Mouse (Mus musculus): ENCODE results near the gene Cry2. TPM values are rescaled to one million over a fixed set of nuclear protein-coding genes. Genes with fewer than 3 reads are reported as not detected.

Cry2 gene
- polyA plus RNA-seq, 1 experiment from 2014 or later = 38.1 TPM

GRCm38 (mm10) chr2:92443313-92443712 lies 9.5 kb upstream of the Cry2 start:
- Histone ChIP-seq H3K9ac (no peak overlapping the region), H3K27ac (no peak overlapping the region), H3K4me2 (replicated peaks) (no peak overlapping the region), H3K36me3 (no peaks in the 10 kb centered on the region), H3K4me1 (peaks cover 3% of the 10 kb centered on the region; the same call in 1 of the 2 replicates), H3K27me3 (peaks cover 3% of the 10 kb centered on the region; the same call in 1 of the 2 replicates), H3K9me3 (replicated peaks) (no peaks in the 10 kb centered on the region), H3K4me3 (no peak overlapping the region)
- ATAC-seq (ENCODE audit: low FRiP score) = no peak
- 82% methylated on average over 4 of the region's 4 CpGs for WGBS

- no peaks in the 10 kb centered on the region for H3K9me3 ChIP-seq (replicated peaks)
- peak overlapping the region; percentile 62; the same call in 1 of the 2 replicates for H3K27ac ChIP-seq
- H3K9ac ChIP-seq = no peak overlapping the region
- H3K4me3 ChIP-seq = no peak overlapping the region
- H3K27me3 ChIP-seq = peaks cover 3% of the 10 kb centered on the region; the same call in 1 of the 2 replicates
- ATAC-seq (ENCODE audit: low FRiP score) = peak; percentile 59; the same call in 1 of the 2 replicates
- H3K36me3 ChIP-seq = no peaks in the 10 kb centered on the region
- H3K4me1 ChIP-seq = peaks cover 3% of the 10 kb centered on the region; the same call in 1 of the 2 replicates
- no peak overlapping the region for H3K4me2 ChIP-seq (replicated peaks)
- 75% methylated on average over 12 of the region's 12 CpGs for WGBS
These were observed 8.7 kb upstream of the Cry2 start for GRCm38 (mm10) chr2:92442419-92443001.

- 68% methylated on average over 6 of the region's 6 CpGs for WGBS
- ATAC-seq (ENCODE audit: low FRiP score) = no peak
- no peak overlapping the region for H3K27ac ChIP-seq
- no peaks in the 10 kb centered on the region for H3K36me3 ChIP-seq
- H3K4me1 ChIP-seq = peaks cover 3% of the 10 kb centered on the region; the same call in 1 of the 2 replicates
- peaks cover 4% of the 10 kb centered on the region; the same call in 1 of the 2 replicates for H3K27me3 ChIP-seq
- H3K9me3 ChIP-seq (replicated peaks) = no peaks in the 10 kb centered on the region
- H3K4me2 ChIP-seq (replicated peaks) = no peak overlapping the region
- no peak overlapping the region for H3K9ac ChIP-seq
- H3K4me3 ChIP-seq = no peak overlapping the region
These were observed 6.6 kb upstream of the Cry2 start for GRCm38 (mm10) chr2:92440432-92440831.

GRCm38 (mm10) chr2:92438567-92438966 lies 4.7 kb upstream of the Cry2 start:
- no peaks in the 10 kb centered on the region for H3K9me3 ChIP-seq (replicated peaks)
- no peak overlapping the region for H3K27ac ChIP-seq
- no peak overlapping the region for H3K4me3 ChIP-seq
- H3K27me3 ChIP-seq = peaks cover 8% of the 10 kb centered on the region; the same call in 1 of the 2 replicates
- H3K36me3 ChIP-seq = no peaks in the 10 kb centered on the region
- no peak overlapping the region for H3K9ac ChIP-seq
- no peak overlapping the region for H3K4me2 ChIP-seq (replicated peaks)
- no peak for ATAC-seq (ENCODE audit: low FRiP score)
- WGBS = 69% methylated on average over 3 of the region's 3 CpGs
- peaks cover 12% of the 10 kb centered on the region for H3K4me1 ChIP-seq

GRCm38 (mm10) chr2:92437875-92438274 lies 4.0 kb upstream of the Cry2 start:
- H3K27ac ChIP-seq = no peak overlapping the region
- WGBS = 0% methylated on average over 5 of the region's 5 CpGs

GRCm38 (mm10) chr2:92437366-92437765 lies 3.5 kb upstream of the Cry2 start:
- 78% methylated on average over 4 of the region's 4 CpGs for WGBS
- Histone ChIP-seq H3K9me3 (replicated peaks) (no peaks in the 10 kb centered on the region), H3K27ac (no peak overlapping the region), H3K9ac (no peak overlapping the region), H3K36me3 (no peaks in the 10 kb centered on the region), H3K4me3 (no peak overlapping the region), H3K27me3 (peaks cover 8% of the 10 kb centered on the region; the same call in 1 of the 2 replicates), H3K4me2 (replicated peaks) (no peak overlapping the region), H3K4me1 (peaks cover 20% of the 10 kb centered on the region)
- ATAC-seq (ENCODE audit: low FRiP score) = no peak

More at GRCm38 (mm10) chr2:92437875-92438274, 4.0 kb upstream of the Cry2 start:
- Histone ChIP-seq H3K9ac (no peak overlapping the region), H3K4me1 (peaks cover 17% of the 10 kb centered on the region), H3K27me3 (peaks cover 8% of the 10 kb centered on the region; the same call in 1 of the 2 replicates), H3K9me3 (replicated peaks) (no peaks in the 10 kb centered on the region), H3K4me3 (no peak overlapping the region), H3K36me3 (no peaks in the 10 kb centered on the region), H3K4me2 (replicated peaks) (peak overlapping the region; percentile 37)
- no peak for ATAC-seq (ENCODE audit: low FRiP score)

- peaks cover 8% of the 10 kb centered on the region; the same call in 1 of the 2 replicates for H3K27me3 ChIP-seq
- H3K4me2 ChIP-seq (replicated peaks) = 0 out of 2 replicates have a peak overlapping the region, but pooled peaks have one; percentile 89
- no peak overlapping the region for H3K27ac ChIP-seq
- H3K9me3 ChIP-seq (replicated peaks) = no peaks in the 10 kb centered on the region
- H3K36me3 ChIP-seq = no peaks in the 10 kb centered on the region
- H3K4me3 ChIP-seq = no peak overlapping the region
- peaks cover 39% of the 10 kb centered on the region for H3K4me1 ChIP-seq
- 61% methylated on average over 6 of the region's 6 CpGs for WGBS
- no peak overlapping the region for H3K9ac ChIP-seq
- ATAC-seq (ENCODE audit: low FRiP score) = no peak
These were observed 1.2 kb upstream of the Cry2 start for GRCm38 (mm10) chr2:92435023-92435422.

GRCm38 (mm10) chr2:92434375-92434745 lies 517 bp upstream of the Cry2 start:
- H3K4me1 ChIP-seq = peaks cover 46% of the 10 kb centered on the region
- 10% methylated on average over 12 of the region's 12 CpGs for WGBS
- H3K36me3 ChIP-seq = no peaks in the 10 kb centered on the region
- peak overlapping the region; percentile 93 for H3K4me3 ChIP-seq
- peaks cover 5% of the 10 kb centered on the region; the same call in 1 of the 2 replicates for H3K27me3 ChIP-seq
- peak overlapping the region; percentile 49; the same call in 1 of the 2 replicates for H3K27ac ChIP-seq
- no peak for ATAC-seq (ENCODE audit: low FRiP score)
- H3K4me2 ChIP-seq (replicated peaks) = peak overlapping the region; percentile 89
- peak overlapping the region; percentile 39 for H3K9ac ChIP-seq
- no peaks in the 10 kb centered on the region for H3K9me3 ChIP-seq (replicated peaks)

GRCm38 (mm10) chr2:92432299-92433295 lies 1.2 kb downstream of the Cry2 start:
- no peak for ATAC-seq (ENCODE audit: low FRiP score)
- H3K27me3 ChIP-seq = peaks cover 5% of the 10 kb centered on the region; the same call in 1 of the 2 replicates
- H3K9ac ChIP-seq = peak overlapping the region; percentile 91
- H3K4me1 ChIP-seq = peaks cover 58% of the 10 kb centered on the region
- WGBS = 39% methylated on average over 17 of the region's 17 CpGs
- H3K36me3 ChIP-seq = no peaks in the 10 kb centered on the region
- H3K27ac ChIP-seq = peak overlapping the region; percentile 87
- peak overlapping the region; percentile 93 for H3K4me3 ChIP-seq
- peak overlapping the region; percentile 89 for H3K4me2 ChIP-seq (replicated peaks)
- no peaks in the 10 kb centered on the region for H3K9me3 ChIP-seq (replicated peaks)

GRCm38 (mm10) chr2:92431611-92432179 lies 2.1 kb downstream of the Cry2 start:
- H3K4me2 ChIP-seq (replicated peaks) = peak overlapping the region; percentile 89
- peak overlapping the region; percentile 91 for H3K9ac ChIP-seq
- ATAC-seq (ENCODE audit: low FRiP score) = no peak
- H3K36me3 ChIP-seq = no peaks in the 10 kb centered on the region
- peak overlapping the region; percentile 87 for H3K27ac ChIP-seq
- peak overlapping the region; percentile 93 for H3K4me3 ChIP-seq
- H3K4me1 ChIP-seq = peaks cover 64% of the 10 kb centered on the region
- peaks cover 5% of the 10 kb centered on the region; the same call in 1 of the 2 replicates for H3K27me3 ChIP-seq
- no peaks in the 10 kb centered on the region for H3K9me3 ChIP-seq (replicated peaks)
- WGBS = 26% methylated on average over 11 of the region's 11 CpGs

- H3K27ac ChIP-seq = peak overlapping the region; percentile 87
- H3K36me3 ChIP-seq = peaks cover 1% of the 10 kb centered on the region; the same call in 1 of the 2 replicates
- H3K4me1 ChIP-seq = peaks cover 71% of the 10 kb centered on the region
- 63% methylated on average over 21 of the region's 21 CpGs for WGBS
- H3K27me3 ChIP-seq = peaks cover 5% of the 10 kb centered on the region; the same call in 1 of the 2 replicates
- H3K9me3 ChIP-seq (replicated peaks) = no peaks in the 10 kb centered on the region
- peak overlapping the region; percentile 93 for H3K4me3 ChIP-seq
- peak overlapping the region; percentile 89 for H3K4me2 ChIP-seq (replicated peaks)
- peak; percentile 55 for ATAC-seq (ENCODE audit: low FRiP score)
- H3K9ac ChIP-seq = peak overlapping the region; percentile 91
These were observed 2.9 kb downstream of the Cry2 start for GRCm38 (mm10) chr2:92430723-92431541.
